Mouse (Mus musculus) midbrain, postnatal 0 days (tissue): ENCODE measurements at regions not wholly inside any gene's neighbourhood (a gene's known extent, or its start where the extent isn't known, plus 50 kb on each side); places are given as distances from the start of the nearest gene placed in this dataset.
"Not testable (repeated sequence)": the region's sequence is repeated elsewhere in the genome, so short reads cannot be mapped to it uniquely, and the experiment has no call there.

Experiments used
- ATAC-seq: fragments of 200-750 bp; cut with Nextera tagmentation; 2 replicates; pipeline ENCODE4 v1.8.0; 2017; ENCODE audit warnings: moderate number of reproducible peaks, mild to moderate bottlenecking, moderate TSS enrichment, moderate library complexity; ENCODE audit not compliant: low FRiP score
- DNase-seq: peaks from one replicate; pipeline ENCODE4 v3.0.0-alpha.2; 2015; ENCODE audit warnings: low spot score
- H3K27ac ChIP-seq: fragments of 300-500 bp; sonication (generic); 2 replicates; pipeline ENCODE4 v1.5.1; 2014; ENCODE audit warnings: low read depth, mild to moderate bottlenecking, low read length, mixed read lengths
- H3K27me3 ChIP-seq: fragments of 300-500 bp; sonication (generic); 2 replicates; pipeline ENCODE4 v1.6.1; 2014; ENCODE audit warnings: low read length, control low read depth, mixed read lengths; ENCODE audit not compliant: insufficient read depth
- H3K36me3 ChIP-seq: fragments of 300-500 bp; sonication (generic); 2 replicates; pipeline ENCODE4 v1.6.1; 2014; ENCODE audit warnings: low read length, control low read depth, mixed read lengths; ENCODE audit not compliant: insufficient read depth
- H3K4me1 ChIP-seq: fragments of 300-500 bp; sonication (generic); 2 replicates; pipeline ENCODE4 v1.6.1; 2014; ENCODE audit warnings: mild to moderate bottlenecking, control low read depth, antibody characterized with exemption, low read length, mixed read lengths; ENCODE audit not compliant: insufficient read depth
- H3K4me2 ChIP-seq: fragments of 300-500 bp; sonication (generic); 2 replicates; pipeline ENCODE4 v1.6.1; 2014; ENCODE audit warnings: low read depth, mild to moderate bottlenecking, low read length, mixed read lengths; ENCODE audit not compliant: poor library complexity, severe bottlenecking
- H3K4me3 ChIP-seq: fragments of 300-500 bp; sonication (generic); 2 replicates; pipeline ENCODE4 v1.5.1; 2014; ENCODE audit warnings: low read depth, mild to moderate bottlenecking, low read length, moderate library complexity
- H3K9ac ChIP-seq: fragments of 300-500 bp; sonication (generic); replicated peaks from 2 replicates; pipeline ENCODE4 v1.6.1; 2014; ENCODE audit warnings: mild to moderate bottlenecking, low read length, moderate library complexity, mixed read lengths; ENCODE audit not compliant: poor library complexity, severe bottlenecking
- H3K9me3 ChIP-seq: fragments of 300-500 bp; sonication (generic); 2 replicates; pipeline ENCODE4 v1.6.1; 2016; ENCODE audit warnings: low read length, control low read depth
- CTCF ChIP-seq: IDR thresholded peaks from 2 replicates; pipeline ENCODE4 v1.5.1; 2016; ENCODE audit warnings: antibody characterized with exemption, mild to moderate bottlenecking
- WGBS: fragments of 180-500 bp; shearing (Covaris S2); extraction: QIAGEN DNeasy Blood & Tissue Kit; methylation state at CpG from one replicate; pipeline ENCODE4 v1.1.7; 2014; 5-methylcytosine and 5-hydroxymethylcytosine counted together

DNA sequence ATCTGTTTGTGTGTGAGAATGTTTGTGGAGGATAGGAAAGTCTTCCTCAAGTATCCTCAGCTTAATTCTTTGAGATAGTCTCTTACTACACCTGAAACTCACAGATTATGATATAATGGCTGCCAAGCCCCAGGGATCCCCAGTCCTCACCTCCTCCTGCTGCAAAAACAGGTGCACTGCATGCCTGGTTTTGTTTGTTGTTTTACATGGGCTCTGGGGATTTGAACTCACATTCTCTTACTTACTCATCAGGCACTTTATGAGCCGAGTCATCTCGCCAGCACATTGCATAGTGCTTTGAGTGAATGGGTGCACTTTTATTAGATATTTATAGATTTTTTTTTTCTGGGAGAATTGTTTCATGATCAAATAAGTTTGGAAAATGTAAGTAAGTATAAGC, 56.3 kb downstream of the Mterf1b start:
- Histone ChIP-seq H3K27me3 (no peaks in the 10 kb centered on the region), H3K4me2 (no peak overlapping the region), H3K36me3 (no peaks in the 10 kb centered on the region), H3K4me3 (no peak overlapping the region), H3K9me3 (no peaks in the 10 kb centered on the region), H3K27ac (no peak overlapping the region), H3K9ac (no peak overlapping the region), H3K4me1 (no peaks in the 10 kb centered on the region)
- DNase-seq (no peak), ATAC-seq (no peak)
- WGBS = 81% methylated on average over 2 of the region's 2 CpGs
- no peak for TF ChIP-seq CTCF

- H3K27ac ChIP-seq, ATAC-seq, DNase-seq, H3K36me3 ChIP-seq, H3K4me2 ChIP-seq, H3K4me3 ChIP-seq, H3K9ac ChIP-seq, H3K4me1 ChIP-seq, H3K9me3 ChIP-seq, H3K27me3 ChIP-seq: not testable (repeated sequence)
- 91% methylated on average over 5 of the region's 5 CpGs for whole genome bisulfite sequencing
Measured at GRCm38 (mm10) chr5:4254280-4254679, 62.1 kb downstream of the Mterf1b start.

DNA sequence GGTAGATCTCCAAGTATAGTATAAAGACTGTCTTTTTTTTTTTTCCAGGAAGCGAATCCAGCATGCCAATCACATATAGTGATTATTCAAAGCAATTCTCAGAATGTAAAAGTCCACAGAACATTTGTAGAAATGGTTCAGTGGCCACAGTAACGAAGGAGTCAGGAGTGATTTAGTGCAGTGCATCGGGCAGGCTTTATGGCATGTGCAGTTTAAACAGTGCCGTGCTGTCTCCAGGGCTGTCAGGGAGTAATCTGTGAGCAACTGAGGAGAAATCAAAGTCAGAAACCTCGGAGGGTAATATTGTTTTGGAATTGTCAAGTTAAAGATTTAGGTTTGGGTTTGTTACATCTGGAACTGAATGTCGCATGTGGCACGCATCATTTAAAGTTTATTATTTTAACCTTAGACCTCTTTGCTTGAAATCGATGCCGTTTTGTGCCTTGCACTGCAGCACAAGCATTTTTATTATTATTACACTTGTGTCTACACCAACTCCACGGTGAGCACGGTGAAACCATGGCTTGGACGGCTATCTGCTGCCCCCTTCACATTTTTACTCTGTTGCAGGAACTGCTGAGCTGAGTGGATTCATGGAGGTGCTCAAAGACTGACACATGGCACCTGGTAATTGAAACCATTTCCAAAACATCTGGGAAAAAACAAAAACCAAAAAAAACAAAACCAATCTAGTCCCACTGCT, 65.0 kb downstream of the Mterf1b start:
- TF ChIP-seq CTCF = peak; percentile 31
- no peak overlapping the region for H3K4me3 ChIP-seq
- no peaks in the 10 kb centered on the region for H3K4me1 ChIP-seq
- no peak overlapping the region for H3K9ac ChIP-seq
- no peaks in the 10 kb centered on the region for H3K27me3 ChIP-seq
- no peak for DNase-seq
- 79% methylated on average over 12 of the region's 12 CpGs for WGBS
- H3K9me3 ChIP-seq = no peaks in the 10 kb centered on the region
- no peaks in the 10 kb centered on the region for H3K36me3 ChIP-seq
- no peak overlapping the region for H3K4me2 ChIP-seq
- no peak for ATAC-seq
- H3K27ac ChIP-seq = no peak overlapping the region

DNA sequence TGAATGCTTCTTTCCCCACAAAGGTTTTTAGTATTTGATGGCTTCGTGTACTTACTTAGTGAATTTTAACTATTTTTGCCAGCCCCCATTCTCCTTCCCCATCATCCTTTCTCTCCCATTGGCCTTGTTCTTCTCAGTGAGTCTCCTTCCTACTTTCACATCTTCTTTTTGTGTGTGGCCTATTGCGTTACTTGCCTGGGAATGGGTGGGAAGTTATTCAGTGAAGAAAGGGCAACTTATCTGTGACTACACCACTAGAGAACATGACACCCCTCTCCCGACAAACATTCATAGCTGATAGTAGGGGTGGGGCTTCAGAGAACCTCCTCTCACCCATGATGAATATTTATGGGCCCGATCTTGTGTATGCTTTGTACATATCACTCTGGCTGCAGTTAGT, 67.1 kb downstream of the Mterf1b start:
- no peak for TF ChIP-seq CTCF
- 93% methylated on average over 4 of the region's 4 CpGs for WGBS
- ATAC-seq = no peak

DNA sequence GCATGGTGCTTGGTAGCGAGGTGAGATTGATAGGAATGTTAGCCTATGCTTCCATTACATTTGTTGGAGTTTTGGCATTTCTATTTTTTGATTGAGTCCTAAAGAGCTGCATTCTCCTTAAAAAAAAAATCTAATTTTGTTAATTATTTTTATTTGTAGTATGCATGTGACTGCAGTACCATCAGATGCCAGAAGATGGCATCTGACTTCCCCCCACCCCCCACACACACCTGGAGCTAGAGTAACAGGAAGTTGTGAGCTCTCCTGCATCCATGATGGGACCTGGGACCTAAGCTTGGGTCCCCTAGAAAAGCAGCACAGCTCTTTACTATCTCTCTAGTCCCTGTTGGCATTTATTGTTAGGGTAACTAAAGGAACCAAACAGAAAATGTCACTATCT, 70.5 kb downstream of the Mterf1b start:
- no peaks in the 10 kb centered on the region for H3K36me3 ChIP-seq
- TF ChIP-seq CTCF = peak; percentile 69
- H3K27me3 ChIP-seq = no peaks in the 10 kb centered on the region
- H3K9ac ChIP-seq = no peak overlapping the region
- H3K9me3 ChIP-seq = no peaks in the 10 kb centered on the region
- ATAC-seq (no peak), DNase-seq (no peak)
- no peak overlapping the region for H3K4me2 ChIP-seq
- H3K4me1 ChIP-seq = no peaks in the 10 kb centered on the region
- no peak overlapping the region for H3K4me3 ChIP-seq
- WGBS = 86% methylated on average over 1 of the region's 1 CpGs
- no peak overlapping the region for H3K27ac ChIP-seq

More for the DNA sequence above, 67.1 kb downstream of the Mterf1b start:
- Histone ChIP-seq H3K9me3 (no peaks in the 10 kb centered on the region), H3K4me2 (no peak overlapping the region), H3K36me3 (no peaks in the 10 kb centered on the region), H3K4me1 (no peaks in the 10 kb centered on the region), H3K27me3 (no peaks in the 10 kb centered on the region), H3K9ac (no peak overlapping the region), H3K27ac (no peak overlapping the region), H3K4me3 (no peak overlapping the region)
- no peak for DNase-seq

GRCm38 (mm10) chr5:4263560-4264160, 71.5 kb downstream of the Mterf1b start:
- Histone ChIP-seq H3K36me3 (no peaks in the 10 kb centered on the region), H3K27me3 (no peaks in the 10 kb centered on the region), H3K4me3 (no peak overlapping the region), H3K4me2 (no peak overlapping the region), H3K27ac (peak overlapping the region; percentile 13; the same call in 1 of the 2 replicates), H3K4me1 (no peaks in the 10 kb centered on the region), H3K9me3 (no peaks in the 10 kb centered on the region), H3K9ac (no peak overlapping the region)
- 31% methylated on average over 5 of the region's 5 CpGs for WGBS
- TF ChIP-seq CTCF = peak; percentile 86
- peak; percentile 81 for ATAC-seq
- peak; percentile 85 for DNase-seq
